Mouse (Mus musculus): ENCODE results near the gene Dlgap1.

DNA sequence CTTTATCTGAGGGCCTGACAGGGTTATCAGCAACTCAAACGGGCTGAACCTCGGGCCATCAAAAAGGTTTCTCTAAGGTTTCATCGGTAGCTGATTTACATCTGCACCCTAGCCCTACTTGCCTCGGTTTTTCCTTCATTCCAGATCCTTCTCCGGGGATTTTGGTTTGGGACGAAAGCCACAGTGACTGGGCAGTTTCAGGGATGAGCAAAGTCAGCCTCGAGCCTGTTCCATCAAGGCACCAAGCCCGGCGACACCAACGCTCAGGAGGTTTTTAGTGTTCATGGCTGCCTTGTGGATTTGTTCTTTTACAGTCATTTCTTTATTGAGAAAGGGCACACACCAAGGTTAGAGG is 779.6 kb downstream of the Dlgap1 start:
- TF ChIP-seq CTCF (IDR thresholded peaks at IDR 0.05; ENCODE audit: low read depth) (no peak), EP300 (IDR thresholded peaks at IDR 0.05; ENCODE audit: low read depth) (no peak)
